9 mouse cellular contexts compared by ENCODE assay signal in the genomic region with DNA sequence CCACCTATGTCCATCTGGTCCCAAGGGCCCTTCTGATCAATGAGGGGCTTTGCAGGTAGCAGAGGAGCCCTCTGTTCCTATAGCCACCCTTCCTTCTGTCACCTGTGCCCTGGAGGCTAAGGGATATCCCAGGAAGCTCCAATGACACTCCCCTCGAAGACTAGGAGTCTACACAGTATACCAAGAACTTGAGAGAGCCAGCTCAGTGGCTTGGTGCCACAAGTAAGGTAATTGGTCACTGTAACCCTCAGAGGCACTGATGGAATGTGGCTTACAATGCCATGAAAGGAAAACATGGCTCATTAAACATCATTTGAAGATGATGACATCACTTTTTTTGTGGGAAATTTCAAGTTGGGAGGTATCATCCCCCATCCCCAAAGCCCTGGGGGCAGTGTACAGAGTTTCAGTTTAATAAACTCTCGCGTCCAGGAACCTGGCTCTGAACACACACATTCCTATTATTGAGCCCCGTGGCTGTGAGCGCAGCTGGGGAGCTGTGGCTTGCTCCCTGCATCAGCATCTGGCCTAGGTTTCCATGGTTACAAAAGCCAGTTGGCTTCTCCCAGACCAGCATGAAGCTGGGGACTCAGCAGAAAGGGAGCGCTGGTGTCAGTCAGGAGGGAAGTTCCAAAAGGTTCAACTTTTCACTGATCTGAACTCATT.
A peak's percentile ranks its signal among the peaks of the same experiment; 100 is the strongest.
DNase-seq lines count a peak whose midpoint lies in the region; ATAC-seq lines count a peak whose summit lies in the region.
"Had no signal": no experiment of that assay in that cellular context is flagged by ENCODE, and none has a peak within 500 bp of the region (broad histone marks: within the 10 kb centered on the region; RNA-seq: fewer than 3 reads in every experiment).

No protein-coding gene starts in this region.

- peaks cover 11% of the 10 kb centered on the region for H3K4me1 ChIP-seq in neural tube, embryonic 11.5 days (ENCODE audit: control insufficient read depth, insufficient read depth, low read length)

- no peak overlapping the region for H3K4me2 ChIP-seq in neural tube, embryonic 11.5 days (ENCODE audit: low read depth)

- 26% methylated on average over 6 of the region's 6 CpGs for WGBS in neural tube, embryonic 11.5 days

- no peaks in the 10 kb centered on the region for H3K36me3 ChIP-seq in neural tube, embryonic 11.5 days (ENCODE audit: control insufficient read depth, insufficient read depth, low read length)

- peak; percentile 9 for DNase-seq in gastrocnemius, adult 18-20 months (ENCODE audit: low spot score)
- no peak for DNase-seq in gastrocnemius, adult 8-10 months (ENCODE audit: low spot score in 2 of 2)
- peak; percentile 49 for DNase-seq in fibroblast of lung, adult 2 months (ENCODE audit: low read depth)
- peak; percentile 28 for DNase-seq in kidney, postnatal 10 days
- DNase-seq in neural tube, embryonic 11.5 days (ENCODE audit: low spot score): peak; percentile 48
- DNase-seq in adrenal gland, adult (ENCODE audit: inconsistent age in 2 of 2, low spot score in 1 of 2): no peak
- no peak for DNase-seq in layer of hippocampus, postnatal 25 days (ENCODE audit: extremely low spot score in 1 of 2, low spot score in 1 of 2)
- no peak for DNase-seq in thymus, postnatal 0 days (ENCODE audit: low spot score)

- H3K9ac ChIP-seq in neural tube, embryonic 11.5 days (ENCODE audit: low read length): no peak overlapping the region

- no peak overlapping the region for H3K27ac ChIP-seq in neural tube, embryonic 11.5 days (ENCODE audit: low read depth, low read length)

- H3K27me3 ChIP-seq in neural tube, embryonic 11.5 days (ENCODE audit: control insufficient read depth, insufficient read depth, low read length): no peaks in the 10 kb centered on the region

- peak; percentile 45; the same call in 1 of the 2 replicates for ATAC-seq in neural tube, embryonic 11.5 days (ENCODE audit: insufficient read depth, low FRiP score, low TSS enrichment)
- ATAC-seq: activated CD4-positive, CD25-positive, alpha-beta regulatory T cell, adult 4 months had no signal

- no peak overlapping the region for H3K4me3 ChIP-seq in neural tube, embryonic 11.5 days (ENCODE audit: low read depth, low read length)

- H3K9me3 ChIP-seq in neural tube, embryonic 11.5 days (ENCODE audit: control insufficient read depth, low read length): no peaks in the 10 kb centered on the region

Comparison
In these comparisons a context has a peak if more than half of its experiments do, and no peak if none do; other contexts are left out.
1. DNase-seq: peak in gastrocnemius, adult 18-20 months (single experiment), fibroblast of lung, adult 2 months (single experiment), kidney, postnatal 10 days (single experiment) and neural tube, embryonic 11.5 days (single experiment); none in gastrocnemius, adult 8-10 months (0 of 2), adrenal gland, adult (0 of 2), layer of hippocampus, postnatal 25 days (0 of 2) and thymus, postnatal 0 days (single experiment).